11 mouse cellular contexts compared by ENCODE assay signal in genomic region chr7:109578880-109579584, GRCm38 (mm10).
DNase-seq lines count a peak whose midpoint lies in the region; ATAC-seq and TF ChIP-seq lines count a peak whose summit lies in the region.
"Had no signal": no experiment of that assay in that cellular context is flagged by ENCODE, and none has a peak within 500 bp of the region (broad histone marks: within the 10 kb centered on the region; RNA-seq: fewer than 3 reads in every experiment).

No protein-coding gene starts in this region.

- peaks cover 39 to 61% of the 10 kb centered on the region in 2 experiments for H3K4me1 ChIP-seq in heart, embryonic 14.5 days (ENCODE audit: control insufficient read depth in 2 of 2, insufficient read depth in 2 of 2, low read length in 2 of 2)
- H3K4me1 ChIP-seq in embryonic facial prominence, embryonic 11.5 days (ENCODE audit: control insufficient read depth, insufficient read depth, low read length): 0 out of 2 replicates have a peak, but pooled peaks cover 2% of the 10 kb centered on the region
- H3K4me1 ChIP-seq in limb, embryonic 15.5 days: peaks cover 32% of the 10 kb centered on the region

- 23% methylated on average over 2 of the region's 2 CpGs for WGBS in heart, embryonic 14.5 days
- WGBS in embryonic facial prominence, embryonic 11.5 days: 43% methylated on average over 2 of the region's 2 CpGs
- WGBS in limb, embryonic 15.5 days: 41% methylated on average over 2 of the region's 2 CpGs

- no peak overlapping the region for H3K9ac ChIP-seq in heart, embryonic 14.5 days (ENCODE audit: low read length)
- H3K9ac ChIP-seq in embryonic facial prominence, embryonic 11.5 days (replicated peaks; ENCODE audit: low read length): no peak overlapping the region
- no peak overlapping the region for H3K9ac ChIP-seq in limb, embryonic 15.5 days
- H3K9ac ChIP-seq: liver, embryonic 13.5 days had no signal

- no peaks in the 10 kb centered on the region for H3K36me3 ChIP-seq in heart, embryonic 14.5 days (ENCODE audit: control insufficient read depth, insufficient read depth, low read length)
- H3K36me3 ChIP-seq in C2C12 (ENCODE audit: control insufficient read depth, insufficient read depth): no peaks in the 10 kb centered on the region
- H3K36me3 ChIP-seq in embryonic facial prominence, embryonic 11.5 days (replicated peaks; ENCODE audit: control insufficient read depth, insufficient read depth, low read depth, low read length): no peaks in the 10 kb centered on the region
- H3K36me3 ChIP-seq in limb, embryonic 15.5 days: no peaks in the 10 kb centered on the region; the same call in 1 of the 2 replicates
- H3K36me3 ChIP-seq: liver, embryonic 13.5 days had no signal

- no peaks in the 10 kb centered on the region for H3K9me3 ChIP-seq in heart, embryonic 14.5 days (ENCODE audit: control insufficient read depth, low read length)
- no peaks in the 10 kb centered on the region for H3K9me3 ChIP-seq in embryonic facial prominence, embryonic 11.5 days (replicated peaks; ENCODE audit: control insufficient read depth, low read length)
- no peaks in the 10 kb centered on the region for H3K9me3 ChIP-seq in limb, embryonic 15.5 days
- H3K9me3 ChIP-seq: liver, embryonic 13.5 days had no signal

- no peak overlapping the region for H3ac ChIP-seq in C2C12 (ENCODE audit: control insufficient read depth, insufficient read length, low read depth)

- no peaks in the 10 kb centered on the region for H3K27me3 ChIP-seq in heart, embryonic 14.5 days (ENCODE audit: control insufficient read depth, insufficient read depth, low read length)
- no peaks in the 10 kb centered on the region for H3K27me3 ChIP-seq in C2C12 (ENCODE audit: control insufficient read depth, insufficient read depth, insufficient read length)
- no peaks in the 10 kb centered on the region for H3K27me3 ChIP-seq in embryonic facial prominence, embryonic 11.5 days (ENCODE audit: control insufficient read depth, insufficient read depth, low read length)
- H3K27me3 ChIP-seq in limb, embryonic 15.5 days: no peaks in the 10 kb centered on the region
- H3K27me3 ChIP-seq: liver, embryonic 13.5 days had no signal

- ATAC-seq in heart, embryonic 14.5 days (ENCODE audit: insufficient number of reproducible peaks, insufficient read depth, low FRiP score, low read depth): no peak
- no peak for ATAC-seq in embryonic facial prominence, embryonic 11.5 days (replicated peaks; ENCODE audit: insufficient number of reproducible peaks, low FRiP score, low TSS enrichment, low read depth)
- ATAC-seq in limb, embryonic 15.5 days (ENCODE audit: insufficient number of reproducible peaks, low FRiP score, low TSS enrichment, low read depth): no peak

- no peak for DNase-seq in heart, postnatal 4 days
- DNase-seq in embryonic facial prominence, embryonic 11.5 days (ENCODE audit: low spot score): no peak
- no peak for DNase-seq in testis, postnatal 10 days (ENCODE audit: low spot score)
- DNase-seq in thymus, postnatal 10 days (ENCODE audit: low spot score in 2 of 2): no peak
- DNase-seq in urinary bladder, postnatal 25 days (ENCODE audit: low spot score): no peak
- DNase-seq: liver, embryonic 13.5 days; thymus, adult 2 months had no signal

- H3K4me2 ChIP-seq in heart, embryonic 14.5 days (ENCODE audit: low read length): no peak overlapping the region
- H3K4me2 ChIP-seq in embryonic facial prominence, embryonic 11.5 days (ENCODE audit: low read depth, low read length): no peak overlapping the region
- H3K4me2 ChIP-seq in limb, embryonic 15.5 days: no peak overlapping the region
- H3K4me2 ChIP-seq: liver, embryonic 13.5 days had no signal

- no peak overlapping the region for H3K4me3 ChIP-seq in heart, embryonic 14.5 days (ENCODE audit: control insufficient read depth in 1 of 2, insufficient read depth in 1 of 2, low read depth in 1 of 2, low read length in 2 of 2)
- no peak overlapping the region for H3K4me3 ChIP-seq in C2C12 (ENCODE audit: insufficient read depth, poor library complexity, severe bottlenecking)
- H3K4me3 ChIP-seq in embryonic facial prominence, embryonic 11.5 days (ENCODE audit: low read depth, low read length): no peak overlapping the region
- H3K4me3 ChIP-seq in limb, embryonic 15.5 days: no peak overlapping the region
- H3K4me3 ChIP-seq: liver, embryonic 13.5 days had no signal

- TF ChIP-seq CTCF in C2C12 (IDR thresholded peaks at IDR 0.05; ENCODE audit: control insufficient read depth, insufficient read depth, insufficient read length): no peak

- H3K79me2 ChIP-seq in C2C12 (ENCODE audit: control insufficient read depth, insufficient read depth): peaks cover 49% of the 10 kb centered on the region

- H3K27ac ChIP-seq in heart, embryonic 14.5 days (replicated peaks in 1 of 2; ENCODE audit: control insufficient read depth in 1 of 2, insufficient read depth in 1 of 2, low read depth in 2 of 2, low read length in 2 of 2): peak overlapping the region; percentile 55 to 58; a peak in 3 of 4 replicates
- 0 out of 2 replicates have a peak overlapping the region, but pooled peaks have one; percentile 24 for H3K27ac ChIP-seq in embryonic facial prominence, embryonic 11.5 days (replicated peaks; ENCODE audit: low read depth, low read length)
- H3K27ac ChIP-seq in limb, embryonic 15.5 days: peak overlapping the region; percentile 74
- H3K27ac ChIP-seq: kidney, postnatal 0 days; liver, embryonic 13.5 days had no signal

- peaks cover 6% of the 10 kb centered on the region for H3K79me3 ChIP-seq in C2C12 (ENCODE audit: low read depth)

TF ChIP-seq in C2C12, 6 proteins besides CTCF, POLR2A, EP300 and RAD21:
- TF ChIP-seq FOSL1 (IDR thresholded peaks at IDR 0.05; ENCODE audit: insufficient read depth, low read length, poor library complexity, severe bottlenecking): no peak
- TF ChIP-seq USF1 (IDR thresholded peaks at IDR 0.05; ENCODE audit: low read depth): no peak
- peak; percentile 40 for TF ChIP-seq MYOD1 (IDR thresholded peaks at IDR 0.05; ENCODE audit: control insufficient read depth, insufficient read length, low read depth)
- no peak for TF ChIP-seq MYOG (IDR thresholded peaks at IDR 0.05; ENCODE audit: control insufficient read depth, extremely low read depth, insufficient read length)
- TF ChIP-seq CEBPB (IDR thresholded peaks at IDR 0.05; ENCODE audit: low read depth): no peak
- TF ChIP-seq MAX (IDR thresholded peaks at IDR 0.05): no peak
TF ChIP-seq in C2C12: peak in this region for 1.

Comparison
In these comparisons a context has a peak if more than half of its experiments do, and no peak if none do; other contexts are left out.
1. H3K27ac ChIP-seq: peak in every context shown above with its lines; median percentile 74 in limb, embryonic 15.5 days; 56 in heart, embryonic 14.5 days; 24 in embryonic facial prominence, embryonic 11.5 days.